Mouse (Mus musculus) natural killer cell, adult 2 months (primary cell): ENCODE results near the gene Smo.

Experiments
- DNase-seq, 2 experiments: peaks; one replicate each; pipeline ENCODE4 v3.0.0; 2022; ENCODE audit warnings: low spot score in 2 of 2

Smo gene

GRCm38 (mm10) chr6:29775609-29776008 is 40.3 kb downstream of the Smo start:
- no peak for DNase-seq

GRCm38 (mm10) chr6:29776542-29777237 is 41.4 kb downstream of the Smo start:
- DNase-seq: no peak

- DNase-seq: no peak
Observed at GRCm38 (mm10) chr6:29777238-29777555, 41.9 kb downstream of the Smo start.

- no peak for DNase-seq
Observed at GRCm38 (mm10) chr6:29780082-29780481, 44.8 kb downstream of the Smo start.

GRCm38 (mm10) chr6:29780571-29780970 is 45.3 kb downstream of the Smo start:
- no peak for DNase-seq

- no peak for DNase-seq
Observed at GRCm38 (mm10) chr6:29782239-29782638, 46.9 kb downstream of the Smo start.

- DNase-seq: no peak
Observed at GRCm38 (mm10) chr6:29783960-29784359, 48.7 kb downstream of the Smo start.

GRCm38 (mm10) chr6:29784413-29785021 is 49.2 kb downstream of the Smo start:
- no peak for DNase-seq

- no peak for DNase-seq
Observed at GRCm38 (mm10) chr6:29785759-29786158, 50.5 kb downstream of the Smo start.

GRCm38 (mm10) chr6:29788779-29789350 is 53.6 kb downstream of the Smo start:
- no peak for DNase-seq

GRCm38 (mm10) chr6:29790014-29790698 is 54.9 kb downstream of the Smo start:
- no peak for DNase-seq

GRCm38 (mm10) chr6:29793520-29793919 is 58.2 kb downstream of the Smo start:
- no peak for DNase-seq

GRCm38 (mm10) chr6:29794582-29794981 is 59.3 kb downstream of the Smo start:
- no peak for DNase-seq

- DNase-seq: no peak
Observed at GRCm38 (mm10) chr6:29802979-29803378, 67.7 kb downstream of the Smo start.

- DNase-seq: no peak
Observed at GRCm38 (mm10) chr6:29804006-29804405, 68.7 kb downstream of the Smo start.

GRCm38 (mm10) chr6:29805381-29805780 is 70.1 kb downstream of the Smo start:
- DNase-seq: no peak
